Mouse (Mus musculus): ENCODE data around the gene Pgam5. TPM values are rescaled to one million over a fixed set of nuclear protein-coding genes. Genes with fewer than 3 reads are reported as not detected.

Pgam5 gene
- polyA plus RNA-seq, 1 experiment from 2014 or later, result 105 TPM

GRCm38 (mm10) chr5:110220331-110220730, 49.4 kb downstream of the Pgam5 start:
- H3K4me3 ChIP-seq, result no peak overlapping the region
- H3K9me3 ChIP-seq (replicated peaks), result no peaks in the 10 kb centered on the region
- H3K4me1 ChIP-seq, result no peaks in the 10 kb centered on the region
- DNase-seq (ENCODE audit: low spot score), result no peak
- peaks cover 88% of the 10 kb centered on the region for H3K36me3 ChIP-seq
- H3K27me3 ChIP-seq (ENCODE audit: low read depth, poor library complexity, severe bottlenecking), result no peaks in the 10 kb centered on the region
- H3K27ac ChIP-seq, result no peak overlapping the region
- WGBS, result 98% methylated on average over 4 of the region's 4 CpGs

DNA sequence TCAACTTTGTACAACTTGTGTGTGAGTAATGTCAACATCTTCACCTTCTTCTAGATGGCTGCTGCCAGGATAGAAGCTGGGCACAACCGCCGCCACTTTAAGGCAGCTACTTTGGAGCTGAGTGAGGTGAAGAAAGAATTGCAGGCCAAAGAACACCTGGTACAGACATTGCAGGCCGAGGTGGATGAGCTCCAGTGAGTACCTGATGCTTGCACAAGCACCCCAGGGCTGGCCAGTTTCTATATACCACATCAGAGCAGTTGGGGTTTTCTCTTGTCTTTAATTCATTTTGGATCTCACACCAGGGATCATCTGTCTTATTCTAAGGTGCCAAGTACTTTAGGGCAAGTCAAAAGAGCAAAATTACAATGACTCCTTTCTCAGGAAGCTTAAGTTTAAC, 52.9 kb downstream of the Pgam5 start:
- no peaks in the 10 kb centered on the region for H3K4me1 ChIP-seq
- H3K36me3 ChIP-seq, result peaks cover 99% of the 10 kb centered on the region
- no peak for DNase-seq (ENCODE audit: low spot score)
- no peak overlapping the region for H3K4me3 ChIP-seq
- no peaks in the 10 kb centered on the region for H3K27me3 ChIP-seq (ENCODE audit: low read depth, poor library complexity, severe bottlenecking)
- 95% methylated on average over 3 of the region's 3 CpGs for WGBS
- no peaks in the 10 kb centered on the region for H3K9me3 ChIP-seq (replicated peaks)
- no peak overlapping the region for H3K27ac ChIP-seq

GRCm38 (mm10) chr5:110211312-110211711, 58.4 kb downstream of the Pgam5 start:
- peaks cover 99% of the 10 kb centered on the region for H3K36me3 ChIP-seq
- no peaks in the 10 kb centered on the region for H3K27me3 ChIP-seq (ENCODE audit: low read depth, poor library complexity, severe bottlenecking)
- no peaks in the 10 kb centered on the region for H3K4me1 ChIP-seq
- no peaks in the 10 kb centered on the region for H3K9me3 ChIP-seq (replicated peaks)
- DNase-seq (ENCODE audit: low spot score), result no peak
- H3K27ac ChIP-seq, result no peak overlapping the region
- H3K4me3 ChIP-seq, result no peak overlapping the region
- WGBS, result 93% methylated on average over 2 of the region's 2 CpGs

Other genes with a start within 250 kb of the Pgam5 start
- gene Gm17655, start 197.4 kb downstream of the Pgam5 start, polyA plus RNA-seq (2016; fragmentation: Nextera tagmentation; extraction: Ambion mirVana), result 5.6 and 7.0 TPM in 2 replicates
- 1.9 and 2.0 TPM in 2 replicates for gene Gm35315, start 175.5 kb downstream of the Pgam5 start, polyA plus RNA-seq (2016; fragmentation: Nextera tagmentation; extraction: Ambion mirVana)
- gene Plcxd1, start 169.9 kb downstream of the Pgam5 start, polyA plus RNA-seq (2016; fragmentation: Nextera tagmentation; extraction: Ambion mirVana), result 1.8 and 2.1 TPM in 2 replicates
- 34.3 and 35.3 TPM in 2 replicates for gene Gtpbp6, start 161.7 kb downstream of the Pgam5 start, polyA plus RNA-seq (2016; fragmentation: Nextera tagmentation; extraction: Ambion mirVana)
- gene Zfp605, start 159.8 kb downstream of the Pgam5 start, polyA plus RNA-seq (2016; fragmentation: Nextera tagmentation; extraction: Ambion mirVana), result 4.4 and 5.2 TPM in 2 replicates
- gene Chfr, start 134.1 kb downstream of the Pgam5 start, polyA plus RNA-seq (2016; fragmentation: Nextera tagmentation; extraction: Ambion mirVana), result 30.4 and 31.4 TPM in 2 replicates
- gene Golga3, start 93.2 kb downstream of the Pgam5 start, polyA plus RNA-seq (2016; fragmentation: Nextera tagmentation; extraction: Ambion mirVana), result 17.5 and 23.1 TPM in 2 replicates
- 32.9 and 38.7 TPM in 2 replicates for gene Ankle2, start 38.9 kb downstream of the Pgam5 start, polyA plus RNA-seq (2016; fragmentation: Nextera tagmentation; extraction: Ambion mirVana)
- gene Pxmp2, start 16.3 kb upstream of the Pgam5 start, polyA plus RNA-seq (2016; fragmentation: Nextera tagmentation; extraction: Ambion mirVana), result 9.2 and 10.0 TPM in 2 replicates
- gene Pole, start 16.4 kb upstream of the Pgam5 start, polyA plus RNA-seq (2016; fragmentation: Nextera tagmentation; extraction: Ambion mirVana), result 56.1 and 56.5 TPM in 2 replicates
- gene P2rx2, start 73.3 kb upstream of the Pgam5 start, polyA plus RNA-seq (2016; fragmentation: Nextera tagmentation; extraction: Ambion mirVana), result 0.39 and 0.66 TPM in 2 replicates
- gene Lrcol1, start 74.8 kb upstream of the Pgam5 start, polyA plus RNA-seq (2016; fragmentation: Nextera tagmentation; extraction: Ambion mirVana), result not detected in 2 replicates
- gene Fbrsl1, start 178.6 kb upstream of the Pgam5 start, polyA plus RNA-seq (2016; fragmentation: Nextera tagmentation; extraction: Ambion mirVana), result 22.5 and 24.8 TPM in 2 replicates

Data from limb, embryonic 10.5 days (tissue).